Mouse (Mus musculus) CD4-positive, CD25-positive, alpha-beta regulatory T cell, adult 2 months (primary cell): ENCODE measurements around the gene Fbl.
"Not testable (repeated sequence)": the region's sequence is repeated elsewhere in the genome, so short reads cannot be mapped to it uniquely, and the experiment has no call there.

Experiments
- DNase-seq: peaks from one replicate; pipeline ENCODE4 v3.0.0-alpha.2; 2012; ENCODE audit warnings: low read depth, low spot score

Fbl gene

DNA sequence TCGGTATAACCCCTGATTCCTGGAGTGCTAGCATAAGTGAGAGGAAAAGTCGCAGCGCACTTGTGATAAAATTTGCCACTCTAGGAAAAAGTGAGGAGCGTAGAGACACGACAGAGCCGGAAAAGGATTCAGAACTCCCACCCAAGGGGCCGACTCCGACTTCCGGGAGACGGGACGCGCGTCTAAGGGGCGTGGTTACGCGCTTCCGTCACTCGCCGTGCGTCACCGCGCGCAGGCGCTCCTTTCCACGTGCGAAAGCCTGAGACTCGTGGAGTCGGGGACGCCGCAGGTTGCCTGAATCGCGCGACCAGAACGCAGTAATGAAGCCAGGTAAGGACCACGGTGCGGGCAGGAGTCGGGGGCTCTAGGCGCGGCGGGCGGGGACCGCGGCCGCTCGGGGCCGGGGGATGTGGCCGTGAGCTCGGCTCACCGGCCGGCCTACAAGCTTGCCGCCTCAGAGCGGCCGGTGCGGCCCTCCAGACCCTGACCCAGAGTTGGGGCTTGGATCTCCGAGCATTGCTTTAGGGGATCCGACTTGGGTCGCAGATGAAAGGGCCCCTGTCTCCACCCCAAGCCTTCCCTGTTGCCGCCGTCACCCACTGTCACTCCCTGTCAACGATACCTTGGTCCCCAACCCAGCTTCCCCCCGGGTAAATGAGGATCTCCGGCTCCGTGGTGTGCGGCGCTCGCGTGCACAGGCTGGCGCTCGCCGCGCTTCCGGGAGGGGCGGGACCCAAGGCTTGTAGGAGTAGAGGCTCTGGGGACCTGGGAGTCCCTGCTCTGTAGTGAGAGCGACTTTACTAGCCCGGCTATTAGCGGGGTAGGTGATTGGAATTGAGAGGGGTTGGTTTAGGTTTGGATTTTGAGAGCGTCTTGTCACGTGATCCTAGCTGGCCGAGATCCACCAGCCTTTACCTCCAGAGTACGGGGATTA lies at the start of gene Fbl:
Gene Fbl, plus strand, starts transcription at position 222 of the 934 bp plus-strand sequence.
- DNase-seq: peak; percentile 98

- DNase-seq: no peak
These were observed 40.3 kb upstream of the Fbl start, which contains the start of gene 9530053A07Rik for GRCm38 (mm10) chr7:28129166-28129565. Gene 9530053A07Rik (plus strand): TSS chr7:28129466.

DNA sequence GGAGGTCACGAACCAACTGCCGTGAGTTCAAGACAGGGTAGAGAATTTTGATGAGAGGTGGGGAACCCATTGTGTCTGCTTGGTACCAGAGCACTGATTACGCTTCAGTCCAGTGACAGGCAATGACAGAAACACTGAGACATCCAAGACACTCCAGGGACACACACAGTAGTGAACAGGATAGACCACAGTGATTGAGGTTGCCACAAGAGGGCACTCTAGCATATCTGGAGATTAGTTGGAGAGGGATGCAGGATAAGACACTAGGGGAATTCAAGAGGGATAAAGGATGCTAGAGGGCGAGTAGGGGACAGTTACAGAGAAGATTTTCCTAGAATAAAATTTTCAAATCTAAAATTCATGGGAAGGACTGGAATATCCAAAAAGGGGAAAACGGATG lies 31.9 kb upstream of the Fbl start:
- peak; percentile 36 for DNase-seq

- DNase-seq: peak; percentile 84
These were observed 21.2 kb upstream of the Fbl start for GRCm38 (mm10) chr7:28148263-28148662.

- DNase-seq: no peak
These were observed 19.7 kb upstream of the Fbl start for GRCm38 (mm10) chr7:28149841-28150240.

- DNase-seq: peak; percentile 65
These were observed 17.8 kb upstream of the Fbl start for GRCm38 (mm10) chr7:28151584-28152221.

DNA sequence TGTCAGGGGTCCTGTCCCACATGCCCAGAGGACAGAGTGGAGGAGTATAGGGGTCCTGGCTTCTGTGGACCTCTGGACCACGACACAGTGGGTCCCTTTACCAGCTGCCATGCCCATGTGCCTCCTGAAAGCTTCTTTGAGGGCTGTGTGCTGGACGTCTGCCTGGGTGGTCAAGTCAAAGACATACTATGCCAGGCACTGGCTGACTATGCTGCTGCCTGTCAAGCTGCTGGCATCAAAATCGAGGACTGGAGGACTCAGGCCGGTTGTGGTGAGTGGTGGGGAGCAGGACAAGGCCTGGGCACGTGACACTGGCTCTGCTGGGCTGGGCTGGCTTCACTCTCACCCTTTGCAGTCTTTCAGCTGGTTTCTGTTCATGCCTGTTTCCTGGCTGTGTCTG lies 15.9 kb upstream of the Fbl start:
- not testable (repeated sequence) for DNase-seq

DNA sequence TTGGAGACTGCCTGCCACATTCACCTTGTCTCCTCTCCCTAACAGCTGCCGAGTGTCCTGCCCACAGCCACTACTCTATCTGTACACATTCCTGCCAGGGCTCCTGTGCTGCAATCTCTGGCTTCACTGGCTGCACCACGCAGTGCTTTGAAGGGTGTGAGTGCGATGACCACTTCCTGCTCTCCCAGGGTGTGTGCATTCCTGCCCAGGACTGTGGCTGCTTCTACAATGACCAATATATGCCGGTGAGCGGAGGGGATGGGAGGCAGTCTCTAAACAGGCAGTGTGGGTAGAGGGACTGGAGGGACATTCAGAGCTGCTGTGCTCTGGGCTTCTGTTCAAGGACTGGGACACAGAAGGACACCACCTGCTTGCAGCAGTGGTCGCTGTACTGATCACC lies 10.2 kb upstream of the Fbl start:
- no peak for DNase-seq

- DNase-seq: no peak
These were observed 9.6 kb upstream of the Fbl start for GRCm38 (mm10) chr7:28159893-28160292.

DNA sequence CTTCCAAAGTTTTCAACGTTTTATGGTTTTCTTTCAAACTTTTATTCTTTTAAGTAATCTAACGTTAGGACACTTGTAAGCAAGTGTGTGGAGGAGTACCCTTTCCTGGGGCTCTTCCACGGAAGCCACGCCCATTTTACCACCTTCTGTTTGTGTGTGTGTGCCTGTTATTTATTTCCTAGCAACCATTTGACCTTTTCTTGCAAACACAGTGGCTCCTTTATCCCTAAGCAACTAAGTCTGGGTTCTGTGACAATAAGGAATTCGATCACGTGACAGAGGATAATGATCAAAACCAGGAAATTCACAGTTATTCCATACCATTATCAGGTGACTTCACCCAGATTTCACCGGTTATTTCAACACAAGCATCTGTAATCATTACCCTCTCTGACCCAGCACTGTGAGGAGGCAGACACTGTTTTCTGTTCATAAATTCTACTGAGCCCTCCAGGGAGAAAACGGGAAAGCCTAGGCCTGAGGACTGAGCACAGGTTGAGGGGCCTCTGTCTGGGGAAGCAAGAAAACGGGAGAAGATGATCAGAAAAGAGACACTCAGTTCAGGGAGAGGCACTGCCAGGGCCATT lies 8.3 kb upstream of the Fbl start:
- no peak for DNase-seq

GRCm38 (mm10) chr7:28165406-28165805 lies 4.1 kb upstream of the Fbl start:
- DNase-seq: peak; percentile 48

GRCm38 (mm10) chr7:28168320-28169115 lies 992 bp upstream of the Fbl start:
- peak; percentile 90 for DNase-seq

DNA sequence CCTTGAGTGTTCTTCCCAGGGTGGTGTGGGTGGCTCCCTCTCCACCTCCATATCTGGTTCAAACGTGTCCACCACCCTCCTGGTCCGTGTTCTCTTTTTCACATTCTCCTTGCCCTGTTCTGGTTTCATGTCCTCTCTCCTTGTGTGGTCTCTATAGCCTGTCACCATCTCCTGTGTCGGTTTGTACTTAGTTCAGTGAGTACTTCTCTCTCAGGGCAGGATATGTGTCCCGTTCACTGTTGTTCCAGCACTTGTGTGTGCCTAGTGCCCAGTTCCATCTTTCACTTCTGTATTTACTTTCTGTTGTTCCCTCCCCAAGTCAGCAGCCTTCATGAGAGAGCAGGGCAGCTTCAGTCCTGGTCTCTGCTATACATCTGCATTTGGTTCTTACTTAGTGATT lies 5.8 kb downstream of the Fbl start:
- no peak for DNase-seq

DNA sequence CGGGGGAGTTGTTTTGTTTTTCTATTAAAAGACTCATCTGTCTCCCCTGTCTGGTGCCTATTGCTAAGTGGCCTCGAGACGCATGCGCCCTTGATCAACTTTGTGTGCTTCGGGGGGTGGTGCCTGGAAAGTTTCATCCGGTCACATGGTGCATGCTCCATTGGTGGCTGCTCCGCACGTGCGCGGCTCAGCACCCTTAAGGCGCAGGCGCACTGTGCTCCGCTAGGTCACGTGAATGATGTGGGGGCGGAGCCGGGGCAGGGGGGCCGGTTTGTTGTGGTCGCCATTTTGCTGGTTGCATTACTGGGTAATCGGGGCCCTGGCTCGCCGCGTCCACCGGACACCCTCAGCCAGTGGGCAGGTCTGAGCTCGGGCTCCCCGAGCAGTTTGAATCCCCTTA lies 9.7 kb downstream of the Fbl start, which contains the start of gene Dyrk1b:
Gene Dyrk1b, plus strand, starts transcription at position 242 of the 400 bp plus-strand sequence.
- peak; percentile 100 for DNase-seq

DNA sequence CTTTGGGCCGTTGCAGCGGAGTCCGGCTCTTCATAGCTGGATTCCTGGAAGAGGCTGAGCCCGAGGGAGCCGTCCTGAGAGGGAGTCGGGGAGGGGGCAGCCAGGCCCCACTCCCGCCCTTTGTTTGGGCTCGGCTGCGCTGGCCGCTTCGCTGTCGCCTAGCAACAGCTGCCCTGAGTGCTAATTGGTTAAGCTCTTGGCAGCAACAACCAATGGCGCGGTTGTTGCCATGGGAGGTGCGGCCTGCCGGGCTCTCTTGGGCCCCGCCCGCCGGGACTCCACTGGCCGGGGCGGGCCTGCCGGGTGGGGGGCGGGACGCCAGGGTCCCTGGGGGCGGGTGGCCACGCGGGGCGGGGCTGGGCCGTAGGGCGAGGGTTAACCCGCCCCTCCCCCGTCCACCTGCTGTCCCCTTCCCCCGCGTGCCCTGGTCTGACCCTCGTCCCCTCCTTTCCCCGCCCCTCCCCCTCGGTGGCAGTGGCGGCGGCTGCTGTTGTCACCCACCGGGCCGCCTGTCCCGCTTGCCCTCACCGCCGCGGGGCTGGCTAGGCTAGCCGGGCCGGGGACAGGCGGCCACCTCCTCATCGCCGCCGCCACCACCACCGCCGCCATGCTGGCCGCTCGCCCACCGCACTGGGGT lies 10.3 kb downstream of the Fbl start:
- DNase-seq: peak; percentile 95

GRCm38 (mm10) chr7:28180890-28181289 lies 11.4 kb downstream of the Fbl start:
- no peak for DNase-seq

DNA sequence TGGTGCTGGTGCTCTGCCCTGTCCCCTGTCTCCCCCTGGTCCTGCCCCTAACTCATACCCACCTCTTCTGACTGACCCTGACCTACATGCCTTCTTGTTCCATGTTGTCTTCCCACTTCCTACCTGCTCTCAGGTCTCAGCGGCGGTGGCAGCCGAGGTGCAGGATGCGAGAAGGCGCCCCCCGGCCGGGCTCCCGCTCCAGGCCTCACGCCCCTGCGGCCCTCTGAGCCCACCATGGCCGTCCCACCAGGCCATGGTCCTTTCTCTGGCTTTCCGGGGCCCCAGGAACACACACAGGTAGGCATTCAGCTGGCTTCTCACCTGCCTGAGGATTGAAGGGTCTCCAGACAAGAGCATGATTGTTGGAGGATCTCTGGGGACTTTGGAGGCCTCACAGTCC lies 11.9 kb downstream of the Fbl start:
- no peak for DNase-seq

DNA sequence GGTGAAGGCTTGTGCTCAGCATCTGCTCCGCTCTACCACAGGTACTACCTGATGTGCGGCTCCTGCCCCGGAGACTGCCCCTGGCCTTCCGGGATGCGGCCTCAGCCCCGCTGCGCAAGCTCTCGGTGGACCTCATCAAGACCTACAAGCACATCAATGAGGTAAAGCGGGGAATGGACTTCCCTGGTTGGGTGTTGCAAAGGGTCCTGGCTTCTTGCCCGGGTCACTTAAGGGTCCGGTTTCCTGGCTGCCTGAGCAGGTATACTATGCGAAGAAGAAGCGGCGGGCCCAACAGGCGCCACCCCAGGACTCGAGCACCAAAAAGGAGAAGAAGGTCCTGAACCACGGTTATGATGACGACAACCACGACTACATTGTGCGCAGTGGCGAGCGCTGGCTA lies 12.8 kb downstream of the Fbl start:
- DNase-seq: no peak

DNA sequence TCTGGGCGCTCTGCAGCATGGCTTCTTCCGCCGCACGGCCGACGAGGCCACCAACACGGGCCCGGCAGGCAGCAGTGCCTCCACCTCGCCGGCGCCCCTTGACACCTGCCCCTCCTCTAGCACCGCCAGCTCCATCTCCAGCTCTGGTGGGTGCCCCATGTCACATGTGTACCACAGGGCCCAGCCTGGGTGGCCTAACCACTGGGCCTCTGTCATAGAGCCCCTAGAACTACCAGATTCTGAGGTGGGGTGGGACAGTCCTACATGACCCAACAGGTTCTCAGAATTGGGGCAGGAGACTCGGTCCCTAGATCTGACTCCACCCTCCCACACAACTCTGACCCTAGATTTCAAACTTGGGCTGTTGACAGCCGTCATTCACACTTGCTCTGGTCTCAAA lies 16.4 kb downstream of the Fbl start:
- no peak for DNase-seq

DNA sequence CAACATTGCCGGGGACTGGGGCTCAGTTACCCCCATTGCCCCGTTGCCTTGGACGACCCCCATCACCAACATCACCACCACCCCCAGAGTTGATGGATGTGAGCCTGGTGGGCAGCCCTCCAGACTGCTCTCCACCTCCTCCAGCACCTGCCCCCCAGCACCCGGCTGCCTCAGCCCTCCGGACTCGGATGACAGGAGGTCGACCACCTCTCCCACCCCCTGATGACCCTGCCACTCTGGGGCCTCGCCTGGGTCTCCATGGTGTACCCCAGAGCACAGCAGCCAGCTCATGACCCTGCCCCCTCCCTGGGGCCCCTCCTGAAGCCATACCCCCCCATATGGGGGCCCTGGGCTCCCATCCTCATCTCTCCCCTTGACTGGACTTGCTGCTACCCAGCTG lies 17.1 kb downstream of the Fbl start:
- DNase-seq: no peak

GRCm38 (mm10) chr7:28191489-28191888 lies 22.0 kb downstream of the Fbl start:
- DNase-seq: no peak
